Mouse (Mus musculus): ENCODE results near the gene Ulk3. TPM values are rescaled to one million over a fixed set of nuclear protein-coding genes. Genes with fewer than 3 reads are reported as not detected.

The Ulk3 gene
- total RNA-seq, 2 experiments from 2014 or later = 23.4 to 29.2 TPM

DNA sequence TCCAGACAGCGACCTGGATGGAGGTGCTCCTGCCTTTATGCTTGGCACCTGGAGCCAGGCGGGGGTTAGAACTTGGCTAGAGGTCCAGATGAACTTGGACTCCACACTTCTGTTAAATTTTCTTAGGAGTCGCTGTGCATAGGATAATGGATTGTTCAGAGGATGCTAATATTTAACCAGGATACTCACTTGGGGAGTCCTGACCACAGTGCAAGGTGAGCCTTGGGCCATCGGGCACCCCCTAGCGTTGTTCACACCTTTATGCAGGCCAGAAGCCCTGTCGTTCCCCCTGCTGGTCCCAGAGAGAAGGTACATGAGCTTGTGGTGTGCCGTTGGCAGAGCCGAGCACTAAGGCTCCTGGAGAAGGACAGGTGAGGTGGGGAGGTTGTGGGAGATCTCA lies 22.4 kb upstream of the Ulk3 start:
- DNase-seq (ENCODE audit: low spot score in 2 of 2) = no peak

- no peak for DNase-seq (ENCODE audit: low spot score in 2 of 2)
Observed at GRCm38 (mm10) chr9:57568500-57568899, 20.8 kb upstream of the Ulk3 start.

GRCm38 (mm10) chr9:57574397-57574796 lies 14.9 kb upstream of the Ulk3 start:
- no peak for DNase-seq (ENCODE audit: low spot score in 2 of 2)

DNA sequence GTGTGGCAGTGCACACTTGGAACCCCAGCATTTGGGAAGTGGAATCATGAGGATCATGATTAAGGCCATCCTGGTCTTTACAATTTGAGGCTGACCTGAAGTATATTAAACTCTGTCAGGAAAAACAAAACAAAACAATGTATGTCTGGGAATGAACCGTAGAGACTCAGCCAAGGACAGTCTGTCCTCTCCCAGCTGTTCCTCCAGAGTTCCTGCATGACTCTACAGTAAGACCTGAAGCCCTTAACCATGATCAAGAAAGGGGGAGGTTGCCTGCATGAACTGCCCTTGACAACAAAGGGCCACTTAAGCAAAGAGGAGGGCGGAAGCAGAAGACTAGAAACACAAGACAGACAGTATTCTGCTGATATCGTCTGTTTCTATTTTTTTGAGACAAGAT lies 13.7 kb upstream of the Ulk3 start:
- DNase-seq (ENCODE audit: low spot score in 2 of 2) = no peak

- DNase-seq (ENCODE audit: low spot score in 2 of 2) = no peak
Observed at GRCm38 (mm10) chr9:57577144-57577849, 12.0 kb upstream of the Ulk3 start.

DNA sequence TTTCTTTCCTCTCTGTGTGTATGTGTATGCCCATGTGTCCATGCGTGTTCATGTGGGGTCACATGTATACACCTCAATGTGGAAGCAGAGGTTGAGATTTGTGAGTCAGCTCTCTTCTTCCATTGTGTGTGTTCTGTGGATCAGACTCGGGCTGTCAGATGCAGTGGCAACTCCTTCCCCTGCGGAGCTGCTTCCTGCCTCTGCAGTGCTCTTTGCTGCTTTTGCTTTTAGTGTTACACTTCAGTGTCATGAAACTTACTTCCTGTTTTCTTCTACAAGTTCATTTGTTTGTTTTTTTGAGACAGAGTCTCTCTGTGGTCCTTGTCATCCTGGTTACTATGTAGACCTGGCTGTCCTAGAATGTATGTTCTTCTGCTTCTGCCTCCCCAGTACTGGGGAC lies 4.3 kb upstream of the Ulk3 start:
- no peak for DNase-seq (ENCODE audit: low spot score in 2 of 2)

GRCm38 (mm10) chr9:57590726-57591125 lies 1.5 kb downstream of the Ulk3 start:
- no peak for DNase-seq (ENCODE audit: low spot score in 2 of 2)

DNA sequence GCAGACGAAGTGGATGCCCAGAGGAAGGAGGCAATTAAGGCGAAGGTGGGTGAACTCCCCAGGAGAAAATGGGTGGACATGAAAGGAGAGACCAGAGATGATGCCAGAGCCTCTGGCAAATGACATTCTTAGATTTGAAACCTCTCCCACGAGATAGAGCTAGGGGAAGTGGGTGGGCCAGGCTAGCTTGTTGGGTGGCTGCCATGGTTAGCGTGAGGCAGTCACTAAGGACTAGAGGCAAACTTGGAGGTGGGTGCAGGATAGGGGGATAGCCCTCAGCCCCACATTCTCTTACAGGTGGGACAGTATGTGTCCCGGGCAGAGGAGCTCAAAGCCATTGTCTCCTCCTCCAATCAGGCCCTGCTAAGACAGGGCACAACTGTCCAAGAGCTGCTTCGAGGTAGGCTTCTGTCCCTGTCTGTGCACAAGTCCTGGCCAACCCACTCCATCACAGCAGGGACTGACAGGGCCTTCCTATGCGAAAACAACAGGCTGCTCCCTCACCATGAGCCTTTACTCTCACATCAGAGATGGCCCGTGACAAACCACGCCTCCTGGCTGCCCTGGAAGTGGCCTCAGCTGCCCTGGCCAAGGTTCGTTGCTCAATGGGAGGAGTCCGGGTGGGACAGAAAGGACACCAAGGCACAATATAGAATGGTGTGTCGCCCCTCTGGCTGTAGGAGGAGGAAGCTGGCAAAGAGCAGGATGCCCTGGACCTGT lies 4.4 kb downstream of the Ulk3 start:
- no peak for DNase-seq (ENCODE audit: low spot score in 2 of 2)

- DNase-seq (ENCODE audit: low spot score in 2 of 2) = no peak
Observed at GRCm38 (mm10) chr9:57594174-57594509, 4.9 kb downstream of the Ulk3 start.

- DNase-seq (ENCODE audit: low spot score in 2 of 2) = no peak
Observed at GRCm38 (mm10) chr9:57597265-57597664, 8.0 kb downstream of the Ulk3 start.

GRCm38 (mm10) chr9:57597929-57598382 lies 8.7 kb downstream of the Ulk3 start:
- DNase-seq (ENCODE audit: low spot score in 2 of 2) = no peak

DNA sequence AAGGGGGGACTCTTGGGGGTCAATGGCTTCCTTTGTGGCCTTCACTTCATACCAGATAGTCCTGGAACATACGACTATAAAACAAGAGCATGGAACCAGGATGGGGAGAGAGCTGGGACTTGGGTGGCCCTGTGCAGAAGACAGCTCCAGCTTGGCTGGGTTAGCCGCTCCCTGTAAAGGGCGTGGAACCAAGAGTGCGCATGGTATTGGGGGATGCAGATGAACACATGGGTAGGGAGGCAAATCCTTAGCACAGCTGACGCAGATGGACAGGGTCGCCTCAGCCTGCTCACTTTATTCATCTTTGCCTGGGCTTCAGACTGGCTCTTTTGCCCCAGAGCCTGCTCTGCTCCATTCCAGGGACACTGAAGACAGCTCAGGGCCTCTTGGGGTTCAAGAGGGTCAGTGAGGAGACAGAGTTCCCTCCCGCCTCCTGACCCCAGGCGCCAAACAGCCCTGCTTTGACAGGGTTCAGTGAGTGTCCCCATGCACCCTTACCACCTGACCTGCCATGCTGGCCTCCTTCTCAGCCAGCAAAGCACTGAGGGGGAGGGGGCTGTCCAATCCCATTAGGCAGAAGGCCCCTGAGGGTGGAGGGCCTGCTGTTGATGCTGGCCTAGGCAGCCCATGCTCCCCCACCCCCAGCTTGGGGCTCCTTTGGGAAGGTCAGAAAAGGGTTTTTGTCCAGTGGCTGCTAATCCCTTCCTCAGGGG lies 9.8 kb downstream of the Ulk3 start:
- no peak for DNase-seq (ENCODE audit: low spot score in 2 of 2)

DNA sequence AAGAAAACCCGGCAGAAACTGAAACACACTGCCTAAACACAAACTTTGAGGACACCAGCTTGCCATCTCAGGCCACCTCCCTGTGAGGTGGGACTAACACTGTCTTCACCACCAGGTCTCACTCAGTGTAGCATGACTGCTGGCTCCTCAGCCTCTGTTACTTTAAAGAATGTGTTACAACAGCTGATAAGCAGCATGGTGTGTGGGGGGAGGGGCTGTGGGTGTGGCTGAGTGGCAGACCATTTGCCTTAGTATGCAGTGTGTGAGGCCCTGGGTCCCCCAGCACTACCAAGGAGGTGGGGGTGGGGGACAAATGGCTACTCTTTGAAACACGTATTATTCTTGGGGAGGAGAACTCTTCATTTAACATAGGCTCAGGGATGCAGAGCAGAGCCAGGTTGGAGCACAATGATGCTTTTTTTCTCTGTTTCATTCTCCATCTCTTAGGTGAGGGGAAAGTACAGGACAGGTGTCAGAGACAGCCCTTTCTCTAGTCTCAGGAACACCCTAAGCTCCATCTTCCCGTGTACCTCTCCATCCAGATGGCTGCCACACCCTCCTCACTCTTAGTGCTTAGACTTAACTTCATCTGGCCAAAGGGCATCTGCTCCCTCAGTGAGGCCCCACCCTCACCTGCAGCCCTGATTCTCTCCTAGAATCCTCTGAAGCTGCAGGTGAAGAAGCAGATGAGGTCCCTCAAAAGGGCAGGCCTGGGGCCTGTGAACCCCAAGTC lies 11.5 kb downstream of the Ulk3 start:
- no peak for DNase-seq (ENCODE audit: low spot score in 2 of 2)

DNA sequence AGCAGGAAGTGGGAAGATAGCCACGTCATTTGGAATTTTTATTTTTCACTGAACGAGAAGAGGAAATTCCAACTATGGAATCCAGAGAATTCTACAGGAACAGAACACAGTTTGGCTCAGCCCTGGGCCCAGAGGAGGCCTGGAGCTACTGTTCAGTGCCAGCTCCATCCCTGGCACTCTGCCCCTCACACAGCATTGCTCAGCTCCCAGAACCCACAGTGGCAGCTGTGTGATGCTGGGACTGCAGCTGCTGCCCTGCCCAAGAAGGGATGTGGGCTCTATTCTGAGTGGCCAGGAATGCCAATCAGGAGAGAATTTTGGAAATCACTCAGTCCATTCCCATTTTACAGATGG lies 12.1 kb downstream of the Ulk3 start:
- DNase-seq (ENCODE audit: low spot score in 2 of 2) = no peak

GRCm38 (mm10) chr9:57602098-57602497 lies 12.8 kb downstream of the Ulk3 start:
- DNase-seq (ENCODE audit: low spot score in 2 of 2) = no peak

DNA sequence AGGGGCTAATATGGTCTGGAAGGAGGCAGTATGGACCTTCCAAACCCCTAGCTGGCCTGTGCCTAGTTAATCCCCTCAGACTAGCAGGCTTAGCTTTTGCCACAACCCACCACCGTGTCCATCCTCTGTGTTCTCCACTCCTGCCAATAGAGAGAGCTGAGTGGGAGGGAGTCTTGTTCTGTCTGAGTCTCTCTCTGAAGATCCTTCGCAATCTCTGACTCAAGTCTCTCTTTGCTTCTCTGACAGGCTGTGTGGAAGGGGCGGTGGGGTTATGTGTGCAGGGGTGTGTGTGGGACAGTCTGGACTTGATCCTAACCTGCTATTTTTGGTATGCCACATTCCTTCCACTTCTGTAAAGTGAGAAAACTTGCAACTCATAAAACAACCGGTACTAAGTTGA lies 15.6 kb downstream of the Ulk3 start:
- DNase-seq (ENCODE audit: low spot score in 2 of 2) = no peak

DNA sequence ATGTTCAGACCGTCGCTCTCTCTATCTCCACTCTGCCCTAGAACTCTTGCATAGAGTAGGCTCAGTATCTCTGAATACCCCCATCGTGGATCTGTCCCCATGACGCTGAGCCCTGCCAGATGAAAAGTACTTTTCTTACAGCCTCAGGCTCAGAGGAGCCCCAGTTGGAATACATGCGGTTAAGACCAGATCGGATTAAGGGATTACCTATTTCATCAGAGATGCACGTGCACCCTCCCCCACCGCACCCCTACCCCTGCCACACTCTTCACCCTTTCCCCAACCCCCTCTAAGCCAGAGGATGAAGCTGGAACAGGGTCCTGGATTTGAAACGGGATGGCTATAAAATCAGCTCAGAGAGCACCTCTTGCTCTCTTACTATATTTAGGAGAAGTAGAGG lies 16.3 kb downstream of the Ulk3 start:
- DNase-seq (ENCODE audit: low spot score in 2 of 2) = no peak

DNA sequence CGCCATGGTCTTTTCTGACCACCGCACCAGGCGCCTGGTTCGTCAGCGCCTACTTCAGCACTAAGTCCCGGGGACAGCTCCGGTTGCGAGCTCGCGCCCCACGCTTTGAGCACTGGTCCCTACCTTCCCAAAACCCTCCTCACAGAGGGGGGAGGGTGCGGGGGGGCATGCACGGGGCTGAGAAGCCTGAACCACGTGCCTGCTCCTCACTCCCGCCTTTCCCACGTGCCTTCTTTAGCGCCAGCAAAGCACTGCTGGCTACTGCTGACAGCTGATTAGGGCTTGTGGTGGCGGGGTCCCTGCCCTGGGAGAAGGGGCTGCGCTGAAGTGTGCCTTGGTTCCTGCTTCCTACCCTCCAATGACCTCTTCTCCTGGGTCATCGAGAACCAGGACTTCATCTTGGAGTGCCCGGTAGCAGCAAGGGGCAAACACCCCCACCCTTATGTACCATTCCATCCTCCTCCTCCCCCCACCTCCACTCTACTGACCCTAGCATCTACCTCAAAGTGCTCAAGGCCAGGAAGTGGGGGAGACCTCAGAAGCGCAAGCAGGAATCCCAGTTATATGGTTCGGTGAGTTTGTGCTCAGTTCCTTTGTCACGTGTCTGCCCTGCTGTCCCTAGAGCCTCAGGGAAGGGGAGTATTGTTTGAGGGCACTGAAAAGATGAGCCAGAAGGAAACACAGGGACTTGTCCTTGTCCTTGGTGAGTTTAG lies 17.0 kb downstream of the Ulk3 start, which contains the start of gene Cplx3:
TSS of gene Cplx3 (minus strand) at position 143 of the 713 bp plus-strand sequence.
- no peak for DNase-seq (ENCODE audit: low spot score in 2 of 2)

- DNase-seq (ENCODE audit: low spot score in 2 of 2) = no peak
Observed at GRCm38 (mm10) chr9:57609803-57610202, 20.6 kb downstream of the Ulk3 start.

- no peak for DNase-seq (ENCODE audit: low spot score in 2 of 2)
Observed at GRCm38 (mm10) chr9:57610359-57610826, 21.1 kb downstream of the Ulk3 start.

GRCm38 (mm10) chr9:57612587-57612986 lies 23.3 kb downstream of the Ulk3 start:
- DNase-seq (ENCODE audit: low spot score in 2 of 2) = no peak

Data from adrenal gland, postnatal 4 days (tissue).